Mouse (Mus musculus): ENCODE data around the gene Gid4.

The Gid4 gene

DNA sequence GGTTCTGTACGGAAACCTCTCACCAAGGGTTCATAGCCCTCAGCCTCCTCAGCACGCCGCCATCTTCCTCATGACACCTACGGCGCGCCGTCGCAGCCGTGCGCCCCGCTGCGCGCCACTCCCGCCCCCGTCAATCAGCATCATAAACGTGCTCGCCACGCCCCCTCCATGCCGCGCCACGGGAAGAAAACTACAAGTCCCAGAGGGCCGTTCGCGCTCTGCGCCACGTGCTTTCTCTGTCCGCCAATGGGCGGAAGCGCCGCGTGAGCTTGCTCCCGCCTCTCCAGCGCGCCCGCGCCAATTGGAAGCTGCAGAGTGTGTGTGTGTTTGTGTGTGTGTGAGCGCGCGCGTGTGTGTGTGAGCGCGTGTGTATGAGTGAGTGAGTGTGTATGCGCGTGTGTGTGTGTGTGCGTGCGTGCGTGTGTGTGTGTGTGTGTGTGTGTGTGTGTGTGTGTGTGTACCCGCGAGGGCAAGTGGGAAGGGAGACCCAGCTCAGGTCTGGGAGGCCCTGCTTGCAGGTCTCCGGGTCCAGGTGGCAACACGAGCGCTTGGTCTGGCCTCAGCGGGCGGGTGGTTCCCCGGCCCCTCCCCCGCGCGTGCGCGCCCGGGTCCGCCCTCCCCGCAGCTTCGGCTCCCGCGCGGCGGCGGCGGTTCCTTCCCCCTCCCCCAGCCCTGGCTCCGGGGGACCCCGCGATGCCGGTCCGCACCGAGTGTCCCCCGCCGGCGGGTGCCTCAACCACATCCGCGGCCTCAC is at the start of gene Gid4:
Gid4 (plus strand) TSS at position 183 of the 754 bp plus-strand sequence.
- DNase-seq (ENCODE audit: low read depth, low spot score) = peak; percentile 100

DNA sequence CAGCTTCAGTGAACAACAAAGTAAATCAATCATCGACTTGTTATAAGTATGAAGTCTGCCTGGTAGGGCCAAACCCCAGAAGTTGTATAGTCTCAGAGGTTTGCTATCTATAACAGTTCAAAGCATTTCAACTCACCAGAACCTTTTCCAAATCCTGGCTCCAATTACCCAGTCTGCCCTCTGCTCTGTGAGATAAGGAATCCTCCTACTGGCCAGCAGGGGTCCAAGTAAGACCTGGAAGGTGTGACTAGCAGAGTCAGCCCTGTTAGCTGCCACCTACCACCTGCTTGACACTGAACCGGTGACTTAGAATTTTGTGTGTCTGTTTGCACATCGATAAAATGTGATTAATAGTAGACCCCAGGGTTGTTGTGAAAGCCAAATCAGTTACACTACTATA is 49.7 kb upstream of the Gid4 start:
- peak; percentile 7 for DNase-seq (ENCODE audit: low read depth, low spot score)

DNA sequence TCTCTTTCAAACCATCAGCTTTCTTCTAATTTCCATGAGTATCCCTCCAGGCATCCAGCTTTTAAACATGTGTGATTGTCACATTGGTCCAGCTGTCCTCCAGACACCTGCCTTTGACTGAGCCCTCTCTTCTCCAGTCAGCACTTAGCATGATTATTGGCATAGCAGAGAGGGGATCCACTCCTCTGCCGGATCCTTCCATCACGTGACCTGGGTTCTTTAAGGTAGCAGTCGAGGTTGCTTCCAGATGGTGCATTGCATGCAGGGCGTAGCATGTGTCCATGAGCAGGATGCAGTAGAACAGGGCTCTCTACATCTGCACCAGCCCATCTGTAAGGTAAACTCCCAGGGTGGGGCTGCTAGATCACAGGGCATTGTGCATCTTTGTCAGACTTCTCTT is 48.0 kb upstream of the Gid4 start:
- peak; percentile 11 for DNase-seq (ENCODE audit: low read depth, low spot score)

DNA sequence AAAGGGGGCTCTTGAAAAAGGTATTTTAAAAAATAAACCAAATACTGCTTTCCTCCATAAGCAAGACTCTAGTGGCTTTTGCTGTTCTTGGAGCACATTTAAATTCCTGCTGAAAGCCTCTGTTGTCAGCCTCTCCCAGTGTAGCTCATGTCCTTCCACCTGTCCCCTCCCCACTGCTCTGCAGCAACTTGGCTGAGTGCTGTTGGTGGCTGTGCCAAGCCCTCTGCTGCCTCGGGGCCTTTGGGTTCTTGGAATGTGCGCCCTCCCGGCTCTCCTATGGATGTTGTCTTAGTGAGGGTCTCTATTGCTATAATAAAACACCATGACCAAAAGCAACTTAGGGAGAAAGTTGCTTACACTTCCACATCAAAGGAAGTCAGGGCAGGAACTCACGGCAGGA is 47.5 kb upstream of the Gid4 start:
- DNase-seq (ENCODE audit: low read depth, low spot score) = no peak

DNA sequence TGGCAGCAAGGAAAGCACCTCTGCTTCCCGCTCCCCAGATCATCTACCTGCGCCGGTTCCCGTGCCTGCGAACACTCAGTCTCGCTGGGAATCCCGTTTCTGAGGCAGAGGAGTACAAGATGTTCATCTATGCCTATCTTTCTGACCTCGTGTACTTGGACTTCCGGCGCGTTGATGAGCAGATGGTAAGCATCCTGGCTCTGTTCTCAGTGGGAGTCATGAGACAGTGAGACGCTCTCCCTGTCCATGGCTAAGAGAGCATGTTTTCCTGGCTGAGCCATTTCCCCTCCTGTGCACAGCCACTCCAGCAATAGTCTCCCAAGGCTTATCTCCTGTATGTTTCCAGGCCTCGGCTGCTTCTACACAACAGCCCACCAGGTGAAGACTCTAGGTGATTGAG is 46.5 kb upstream of the Gid4 start:
- DNase-seq (ENCODE audit: low read depth, low spot score) = no peak

DNA sequence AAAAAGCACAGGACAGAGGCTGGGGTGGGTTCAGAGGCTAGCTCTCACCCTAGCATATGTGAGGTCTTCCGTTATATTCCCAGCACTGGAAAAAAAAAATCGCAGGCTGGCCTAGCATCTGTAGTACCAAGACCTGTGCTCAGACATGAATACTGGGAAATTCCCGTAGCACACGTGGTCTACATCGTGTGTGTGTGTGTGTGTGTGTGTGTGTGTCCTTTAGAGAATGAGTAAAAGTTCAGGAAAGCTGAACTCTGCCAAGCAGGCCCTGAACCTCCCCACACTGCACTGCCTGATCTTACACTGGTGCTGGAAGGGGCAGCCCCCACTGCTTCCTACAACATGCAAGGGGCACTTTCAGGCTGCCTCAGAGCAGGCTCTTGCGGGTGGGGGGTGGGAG is 42.5 kb upstream of the Gid4 start:
- no peak for DNase-seq (ENCODE audit: low read depth, low spot score)

DNA sequence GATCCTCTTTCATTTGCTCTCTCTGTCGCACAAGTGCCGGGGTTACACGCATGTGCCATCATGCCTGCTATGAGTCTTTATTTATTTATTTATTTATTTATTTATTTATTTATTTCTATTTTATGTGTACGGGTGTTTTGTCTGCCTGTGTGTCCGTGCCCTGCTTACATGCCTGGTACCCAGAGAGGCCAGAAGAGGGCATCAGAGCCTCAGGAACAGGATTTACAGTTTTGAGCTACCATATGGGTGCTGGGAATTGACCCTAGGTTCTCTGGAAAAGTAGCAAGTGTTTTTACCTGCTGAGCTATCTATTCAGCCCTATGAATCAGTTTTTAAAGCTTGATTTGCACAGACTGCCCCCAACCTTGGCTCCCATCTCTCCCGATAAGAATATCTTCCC is 33.4 kb upstream of the Gid4 start:
- peak; percentile 18 for DNase-seq (ENCODE audit: low read depth, low spot score)

DNA sequence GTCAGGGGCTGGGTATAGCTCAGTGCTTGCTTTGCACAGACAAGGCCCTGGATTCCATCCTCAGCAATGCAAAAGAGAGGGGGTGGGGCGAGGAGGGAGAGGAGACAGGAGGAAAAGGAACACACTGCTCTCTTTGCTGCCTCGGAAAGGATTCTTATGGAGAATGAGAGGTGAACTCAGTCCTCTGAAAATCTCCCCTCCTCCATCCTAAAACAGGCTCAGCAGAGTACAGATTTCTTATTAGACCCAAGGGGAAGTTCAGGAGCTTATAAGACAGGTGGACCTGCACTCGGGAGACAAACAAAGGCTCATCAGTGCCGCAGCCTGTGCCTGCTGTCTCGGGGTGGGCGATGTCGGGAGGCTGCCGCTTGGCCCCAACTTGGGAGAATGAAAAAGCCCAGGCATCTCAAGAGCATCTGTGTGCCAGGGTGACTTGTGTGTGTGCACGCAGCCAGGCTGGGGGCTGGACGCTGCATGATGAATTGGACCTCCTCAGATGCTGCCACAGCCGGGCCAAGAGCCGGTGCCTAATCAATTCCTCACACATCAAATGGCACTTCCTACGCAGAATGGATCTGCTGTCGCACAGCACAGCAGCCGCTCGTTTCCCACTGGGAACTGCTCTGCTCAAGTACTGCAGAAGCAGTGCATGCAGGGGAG is 32.1 kb upstream of the Gid4 start:
- no peak for DNase-seq (ENCODE audit: low read depth, low spot score)

DNA sequence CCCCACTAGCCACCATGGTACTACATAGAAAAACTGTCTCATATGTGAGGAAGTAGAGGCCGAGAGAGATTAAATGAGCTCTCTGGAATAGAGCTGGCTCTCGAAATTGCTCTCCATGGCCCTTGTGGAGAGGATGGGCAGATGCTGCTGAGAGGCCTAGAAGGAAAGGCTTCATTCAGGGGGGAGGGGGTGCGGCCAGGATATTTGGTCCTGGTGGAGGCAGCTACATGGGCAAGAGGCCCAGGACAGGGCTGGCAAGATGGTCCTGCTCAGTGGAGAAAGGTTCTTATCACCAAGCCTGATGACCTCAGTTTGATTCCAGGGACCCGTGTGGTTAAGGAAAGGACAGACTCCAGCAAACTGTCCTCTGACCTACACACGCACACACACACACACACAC is 31.0 kb upstream of the Gid4 start:
- DNase-seq (ENCODE audit: low read depth, low spot score) = no peak

DNA sequence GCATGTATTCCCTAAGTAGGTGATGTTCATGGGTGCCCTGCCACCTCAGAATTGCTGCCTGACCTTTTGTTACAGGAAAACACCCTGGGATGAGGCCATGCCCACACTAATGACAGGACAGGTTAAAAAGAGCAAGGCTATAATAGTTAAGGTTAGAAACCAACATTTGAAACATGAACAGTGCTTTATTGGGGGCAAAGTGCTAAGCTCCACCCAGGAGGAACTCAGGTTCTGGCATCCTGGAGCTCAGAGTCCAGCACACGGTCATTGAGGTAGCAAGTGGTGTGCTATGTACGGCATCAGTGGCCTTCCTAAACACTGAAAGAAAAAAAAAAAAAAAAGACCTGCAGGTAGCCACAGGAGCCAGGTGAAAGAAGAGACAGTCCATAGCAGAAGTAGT is 29.0 kb upstream of the Gid4 start:
- no peak for DNase-seq (ENCODE audit: low read depth, low spot score)

DNA sequence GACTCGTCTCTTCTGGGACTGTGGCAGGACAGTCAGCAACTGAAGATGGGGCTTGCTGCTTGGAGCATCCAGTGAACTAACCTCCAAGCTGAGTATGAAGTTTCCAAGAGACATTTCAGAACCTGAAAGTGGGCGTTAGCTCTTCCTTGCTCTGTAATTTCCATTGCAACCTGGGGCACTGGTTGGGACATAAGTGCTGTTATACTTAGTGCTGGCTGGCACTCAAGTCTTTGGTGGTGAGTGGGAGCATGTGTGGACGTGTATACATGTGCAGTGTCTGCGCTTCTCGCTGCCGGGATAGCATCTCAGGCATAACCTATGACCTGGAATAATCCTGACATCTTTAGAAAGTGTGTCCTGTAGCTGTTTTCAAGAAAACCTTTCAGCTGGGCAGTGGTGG is 25.6 kb upstream of the Gid4 start:
- no peak for DNase-seq (ENCODE audit: low read depth, low spot score)

DNA sequence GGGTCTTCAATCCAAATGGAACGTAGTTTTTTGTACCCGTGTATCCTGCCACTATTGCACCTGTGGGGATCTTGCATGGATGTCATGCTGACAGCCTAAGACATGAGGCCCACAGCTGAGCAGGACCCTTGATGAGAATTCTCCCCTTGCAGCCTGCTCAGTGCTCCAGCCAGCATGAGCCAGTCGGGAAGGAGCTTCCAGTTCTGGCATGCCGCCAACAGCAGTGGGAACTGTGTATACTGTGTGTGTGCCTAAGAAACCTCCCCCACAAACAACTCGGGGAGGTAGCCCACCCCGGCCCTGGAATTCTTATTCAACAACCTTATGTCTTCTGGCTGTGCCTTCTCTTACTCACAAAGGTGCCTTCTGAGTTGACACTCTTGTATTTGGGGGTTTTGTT is 20.4 kb upstream of the Gid4 start:
- DNase-seq (ENCODE audit: low read depth, low spot score) = no peak

DNA sequence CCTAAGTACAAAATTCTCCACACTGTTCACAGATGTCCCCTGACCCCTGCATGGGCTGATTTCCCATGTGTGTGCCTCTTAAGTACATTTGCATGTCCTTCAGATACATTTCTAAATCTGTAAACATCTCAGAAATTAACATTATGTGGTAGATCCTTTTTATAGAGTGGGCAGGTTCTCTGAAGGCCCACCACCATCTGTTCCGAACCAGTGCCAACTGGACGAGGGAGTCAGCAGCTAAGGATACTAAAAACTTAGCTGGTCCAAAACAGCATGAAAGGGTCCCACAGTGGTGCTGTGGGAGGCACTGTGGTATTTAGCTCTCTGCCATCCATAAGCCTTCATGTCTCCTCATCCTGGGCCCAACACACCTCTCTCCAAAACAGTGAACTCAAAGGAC is 19.8 kb upstream of the Gid4 start:
- no peak for DNase-seq (ENCODE audit: low read depth, low spot score)

DNA sequence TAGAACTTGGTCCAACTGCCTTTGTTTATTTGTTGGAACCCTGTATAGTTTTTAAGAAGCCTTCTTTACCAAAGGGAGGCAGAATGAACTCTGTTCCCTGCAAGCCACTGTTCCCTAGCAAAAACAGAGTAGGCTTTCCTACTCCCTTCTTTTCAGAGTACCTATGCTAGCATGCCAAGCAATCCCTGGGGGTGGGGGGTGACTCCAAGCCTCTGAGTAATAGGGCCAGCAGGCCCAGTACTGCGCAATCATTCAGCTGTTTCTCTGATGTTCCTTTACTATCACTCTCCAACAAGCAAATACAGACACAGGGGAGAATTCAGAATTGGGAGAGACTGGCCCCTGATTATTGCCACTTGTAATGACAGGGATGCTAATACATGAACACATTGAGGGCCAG is 10.3 kb upstream of the Gid4 start:
- no peak for DNase-seq (ENCODE audit: low read depth, low spot score)

DNA sequence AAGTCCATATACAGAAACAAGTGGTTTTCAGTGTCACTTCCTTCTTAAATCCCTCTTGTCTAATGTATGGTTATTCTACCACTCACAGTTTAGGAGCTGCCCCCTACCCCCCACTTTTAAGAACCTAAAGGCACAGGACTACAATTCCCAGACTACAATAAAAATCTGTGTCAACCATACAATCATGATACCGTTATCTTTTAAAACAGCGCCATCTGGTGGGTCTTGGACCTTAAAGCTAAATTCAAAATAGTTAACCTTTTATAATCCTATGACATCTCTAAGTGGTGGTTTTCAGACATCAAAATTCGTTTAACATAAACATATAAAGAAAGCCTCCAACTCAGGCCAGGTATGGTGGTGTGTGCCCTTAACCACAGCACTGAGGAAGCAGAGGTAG is 4.8 kb upstream of the Gid4 start:
- DNase-seq (ENCODE audit: low read depth, low spot score) = peak; percentile 70

DNA sequence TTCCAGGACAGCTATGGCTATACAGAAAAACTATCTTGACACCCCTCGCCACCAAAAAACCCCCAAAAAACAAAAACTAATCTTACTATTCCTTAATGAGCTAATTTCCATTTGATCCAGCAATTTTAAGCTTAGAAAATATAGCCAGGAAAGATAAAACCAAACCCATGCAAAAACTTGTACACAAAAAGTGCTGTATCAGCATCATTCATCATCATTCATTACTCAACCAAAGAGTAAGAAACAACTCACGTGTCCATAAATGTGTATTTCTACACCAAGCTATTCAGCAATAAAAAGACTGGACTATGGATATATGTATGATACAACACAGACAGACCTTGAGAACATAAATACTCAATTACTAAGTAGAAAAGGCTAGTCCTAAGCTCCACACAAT is 4.0 kb upstream of the Gid4 start:
- DNase-seq (ENCODE audit: low read depth, low spot score) = no peak

DNA sequence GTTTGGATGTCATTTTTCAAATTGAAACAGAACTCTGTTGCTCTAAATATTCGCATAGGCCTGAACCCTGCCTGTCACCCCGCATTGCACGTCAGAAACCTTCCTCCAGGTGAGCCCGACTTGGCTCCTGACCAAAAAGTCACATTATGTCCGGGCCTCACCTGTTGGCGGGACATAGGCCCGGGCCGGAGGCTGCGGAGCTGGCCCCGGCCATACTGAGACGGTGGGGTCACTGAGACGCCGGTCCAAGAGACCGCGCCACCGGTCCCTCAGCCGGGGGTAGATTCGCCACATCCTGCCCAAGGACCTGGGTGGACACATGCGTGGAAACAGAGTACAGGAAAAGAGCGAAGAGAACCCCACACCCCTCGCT is 369 bp upstream of the Gid4 start:
- DNase-seq (ENCODE audit: low read depth, low spot score) = no peak

DNA sequence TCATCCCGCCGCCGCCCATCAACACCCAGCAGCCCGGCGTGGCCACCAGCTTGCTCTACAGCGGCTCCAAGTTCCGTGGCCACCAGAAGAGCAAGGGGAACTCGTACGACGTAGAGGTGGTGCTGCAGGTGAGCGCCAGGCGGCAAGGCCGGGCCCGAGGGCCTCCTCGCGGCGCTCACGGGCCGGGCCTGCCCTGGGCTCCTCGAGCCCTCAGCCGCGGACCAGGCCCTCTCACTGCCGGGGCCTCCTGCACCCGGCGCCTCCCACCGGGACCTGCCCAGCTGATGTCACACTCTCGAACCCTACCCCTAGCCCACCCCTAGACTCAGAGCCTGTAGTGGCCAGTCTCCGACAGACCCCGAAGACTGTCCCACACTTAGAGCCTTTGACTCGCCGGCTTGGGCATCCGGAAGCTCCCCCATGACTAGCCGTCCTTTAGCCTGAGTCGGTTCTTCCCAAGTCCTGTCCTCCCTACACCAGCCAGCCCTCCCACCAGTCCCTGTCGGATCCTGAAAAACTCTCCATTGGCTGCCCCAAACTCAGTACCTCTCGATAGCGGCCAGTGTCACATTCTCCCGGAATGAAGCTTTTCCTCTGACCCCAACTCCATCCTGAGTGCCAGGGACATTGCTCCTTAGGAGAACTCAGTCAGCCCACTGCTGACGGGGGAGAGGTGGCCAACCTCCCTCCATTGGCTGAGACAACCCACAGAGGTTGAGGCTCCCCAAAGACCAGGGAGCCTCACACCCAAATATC is 950 bp downstream of the Gid4 start, which contains the start of gene Atpaf2:
Atpaf2 (minus strand) TSS at position 741 of the 756 bp plus-strand sequence.
- DNase-seq (ENCODE audit: low read depth, low spot score) = peak; percentile 44

DNA sequence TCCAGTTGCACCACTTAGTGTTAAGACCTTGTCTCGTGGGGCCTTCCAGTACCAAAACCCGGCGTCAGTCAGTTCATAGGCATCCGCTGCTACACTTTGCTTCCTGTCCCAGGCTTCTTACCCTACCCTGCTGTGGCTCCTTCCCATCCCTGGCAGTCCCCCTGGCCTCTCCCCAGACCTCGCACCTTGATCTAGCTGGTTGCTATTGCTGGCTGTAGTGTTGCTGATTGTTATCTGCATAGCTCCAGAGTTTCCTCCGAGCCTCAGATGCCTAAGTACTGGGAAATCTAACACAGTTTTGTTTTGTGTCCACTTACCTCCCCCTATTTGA is 1.5 kb downstream of the Gid4 start:
- DNase-seq (ENCODE audit: low read depth, low spot score) = no peak

DNA sequence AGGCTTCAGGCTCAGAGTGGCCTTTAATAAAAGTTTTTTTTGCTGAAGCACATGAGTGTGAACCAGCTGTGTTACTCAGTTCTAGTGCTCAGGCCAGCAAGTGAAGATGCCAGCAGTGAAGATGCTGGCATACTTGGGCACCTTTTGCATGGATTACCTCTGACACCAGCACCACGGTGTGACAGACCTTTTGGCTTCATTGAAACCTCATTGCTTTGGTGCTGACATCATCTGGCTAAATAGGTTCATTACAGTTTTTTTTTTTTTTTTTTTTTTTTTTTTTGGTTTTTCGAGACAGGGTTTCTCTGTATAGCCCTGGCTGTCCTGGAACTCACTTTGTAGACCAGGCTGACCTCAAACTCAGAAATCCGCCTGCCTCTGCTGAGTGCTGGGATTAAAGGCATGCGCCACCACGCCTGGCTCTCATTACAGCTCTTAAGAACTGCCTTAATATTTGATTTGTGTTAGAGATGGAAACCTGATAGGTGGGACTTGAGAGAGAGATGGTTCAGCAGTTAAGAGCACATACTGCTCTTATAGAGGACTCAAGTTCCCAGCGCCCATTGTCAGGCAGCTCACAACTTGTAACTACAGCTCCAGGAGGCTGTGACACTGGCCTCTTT is 5.2 kb downstream of the Gid4 start:
- peak; percentile 56 for DNase-seq (ENCODE audit: low read depth, low spot score)

DNA sequence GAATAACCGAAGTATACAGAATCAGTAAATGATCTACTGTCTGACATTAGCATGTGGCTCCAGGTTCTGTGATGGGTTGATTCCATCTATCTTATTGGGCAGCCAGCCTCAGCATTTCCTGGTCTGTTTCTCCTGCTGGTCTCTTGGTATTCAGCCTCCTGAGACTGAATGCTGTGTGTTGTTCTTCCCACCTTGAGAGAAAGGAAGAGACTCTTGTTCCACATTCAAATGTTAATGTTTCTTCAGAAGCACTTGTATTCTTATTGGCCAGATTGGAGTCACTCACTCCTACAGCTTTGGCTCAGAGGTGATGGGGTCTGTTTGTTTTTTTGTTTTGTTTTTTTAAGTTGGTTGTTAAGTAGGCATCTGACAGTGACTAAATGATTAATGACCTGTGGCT is 6.1 kb downstream of the Gid4 start:
- DNase-seq (ENCODE audit: low read depth, low spot score) = no peak

DNA sequence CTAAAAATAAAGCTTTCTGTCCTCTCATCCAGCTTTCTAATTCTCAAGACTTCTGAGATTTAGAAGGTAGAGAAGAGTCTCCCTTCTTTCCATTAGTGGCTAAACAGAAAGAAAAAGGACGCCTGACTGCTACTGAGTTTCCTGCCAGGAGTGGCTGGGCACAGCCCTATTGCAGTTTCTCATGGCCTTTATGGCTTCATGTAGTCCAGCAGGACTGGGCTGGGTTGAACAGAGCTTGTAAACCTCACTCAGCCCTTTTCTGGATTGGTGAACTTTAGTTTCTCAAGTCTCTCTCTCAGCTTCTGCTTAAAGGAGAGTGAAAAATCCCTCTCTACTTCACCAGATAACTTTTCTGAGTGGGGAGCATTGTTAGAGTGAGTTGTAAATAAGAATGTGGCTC is 9.5 kb downstream of the Gid4 start:
- no peak for DNase-seq (ENCODE audit: low read depth, low spot score)

DNA sequence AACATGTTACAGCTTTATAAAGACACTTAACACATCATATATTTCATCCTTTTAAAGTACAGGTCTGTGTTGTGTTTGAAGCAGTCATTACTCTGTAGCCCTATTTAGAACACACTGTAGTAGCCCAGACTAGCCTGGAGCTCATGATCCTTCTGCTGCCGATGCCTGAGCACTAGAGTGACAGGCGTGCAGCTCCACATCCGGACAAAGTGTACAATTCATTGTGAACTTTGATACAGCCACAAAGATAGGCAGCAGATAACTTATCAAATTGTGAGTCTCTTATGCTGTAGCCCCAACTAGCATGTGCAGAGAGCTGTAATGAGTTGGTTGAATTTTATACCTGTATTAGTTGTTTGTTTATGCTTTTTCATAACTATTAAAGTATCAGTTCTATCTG is 10.7 kb downstream of the Gid4 start:
- no peak for DNase-seq (ENCODE audit: low read depth, low spot score)
